Mouse (Mus musculus): ENCODE data around the gene Olfr488. TPM values are rescaled to one million over a fixed set of nuclear protein-coding genes. Genes with fewer than 3 reads are reported as not detected.
"Not testable (repeated sequence)": the region's sequence is repeated elsewhere in the genome, so short reads cannot be mapped to it uniquely, and the experiment has no call there.

Olfr488 gene
- not detected in 2 replicates for polyA plus RNA-seq (2015; fragmentation: Nextera tagmentation; extraction: Ambion mirVana)

DNA sequence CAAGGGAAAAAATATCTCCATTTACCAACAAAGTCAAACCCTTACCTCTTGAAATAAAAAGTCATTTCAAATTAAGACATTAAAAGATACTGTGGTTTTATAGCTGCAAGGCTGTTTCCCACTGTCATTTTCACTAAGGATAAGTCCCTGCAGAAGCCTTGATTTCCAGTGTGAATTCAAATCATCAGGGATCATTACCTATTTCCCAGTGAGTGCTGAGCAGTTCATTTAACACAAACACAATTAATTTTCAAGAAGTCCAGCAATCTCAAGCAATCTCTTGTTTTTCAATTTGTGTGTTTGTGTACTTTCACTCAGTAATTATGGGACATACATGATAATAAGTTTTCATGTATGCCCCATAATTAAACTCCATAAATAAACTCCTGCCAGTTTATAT lies at the start of gene Olfr488:
TSS of gene Olfr488 (minus strand) at position 101 of the 400 bp plus-strand sequence.
- no peak for ATAC-seq (ENCODE audit: insufficient number of reproducible peaks, insufficient read depth, low FRiP score, low TSS enrichment, low read depth)

DNA sequence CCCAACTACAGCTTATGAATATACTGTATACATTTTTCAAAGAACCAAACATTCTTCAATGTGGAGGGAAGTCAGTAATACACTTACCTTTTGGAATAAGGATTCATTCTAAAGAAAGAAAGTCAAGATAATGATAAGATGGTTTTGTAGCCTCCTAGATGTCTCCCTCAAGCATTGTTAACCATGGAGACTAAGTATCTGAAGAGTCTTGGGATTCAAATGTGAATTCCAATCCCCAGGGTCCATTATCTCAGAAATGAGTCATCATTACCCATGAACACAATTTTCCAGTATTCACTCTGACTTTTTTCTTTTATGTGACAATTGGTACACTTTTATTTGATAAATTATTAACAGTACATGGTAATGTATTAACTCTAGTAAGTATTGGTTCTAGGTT lies 30.7 kb upstream of the Olfr488 start, which contains the start of gene Olfr490:
TSS of gene Olfr490 (minus strand) at position 101 of the 400 bp plus-strand sequence.
- H3K4me3 ChIP-seq, result no peak within 1 kb of the TSS
- H3K27me3 ChIP-seq, result no peaks in the 10 kb centered on the region
- no peaks in the 10 kb centered on the region for H3K4me1 ChIP-seq
- H3K36me3 ChIP-seq, result no peaks in the 10 kb centered on the region
- ATAC-seq (ENCODE audit: insufficient number of reproducible peaks, insufficient read depth, low FRiP score, low TSS enrichment, low read depth), result no peak
- no peaks in the 10 kb centered on the region for H3K9me3 ChIP-seq
- no peak within 1 kb of the TSS for H3K27ac ChIP-seq
- no peak within 1 kb of the TSS for H3K9ac ChIP-seq
- no peak within 1 kb of the TSS for H3K4me2 ChIP-seq

More for the DNA sequence above, at the start of gene Olfr488:
- Histone ChIP-seq H3K9ac (no peak within 1 kb of the TSS), H3K4me2 (no peak within 1 kb of the TSS), H3K4me3 (no peak within 1 kb of the TSS), H3K27me3 (no peaks in the 10 kb centered on the region), H3K36me3 (no peaks in the 10 kb centered on the region), H3K4me1 (no peaks in the 10 kb centered on the region), H3K9me3 (no peaks in the 10 kb centered on the region), H3K27ac (no peak within 1 kb of the TSS)

DNA sequence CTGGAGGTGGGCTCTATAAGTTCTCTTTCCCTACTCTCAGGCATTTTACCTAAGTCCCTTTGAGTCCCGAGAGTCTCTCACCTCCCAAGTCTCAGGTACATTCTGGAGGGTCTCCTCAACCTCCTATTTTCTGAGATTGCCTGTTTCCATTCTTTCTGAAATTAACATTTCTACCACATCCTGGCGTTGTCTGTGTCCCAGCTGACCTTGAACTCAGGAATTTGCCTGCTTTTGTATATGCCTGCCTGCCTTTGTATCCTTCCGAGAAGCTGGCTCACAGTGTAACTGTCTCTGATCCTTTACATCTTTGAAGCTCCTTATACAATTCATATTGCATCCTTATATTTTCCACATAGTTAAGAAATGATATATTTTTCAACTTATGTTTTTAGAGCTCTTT lies 24.6 kb downstream of the Olfr488 start:
- Histone ChIP-seq H3K4me1 (no peaks in the 10 kb centered on the region), H3K9ac (no peak overlapping the region), H3K27ac (no peak overlapping the region), H3K4me3 (no peak overlapping the region), H3K36me3 (no peaks in the 10 kb centered on the region), H3K4me2 (no peak overlapping the region), H3K27me3 (no peaks in the 10 kb centered on the region), H3K9me3 (no peaks in the 10 kb centered on the region)
- no peak for ATAC-seq (ENCODE audit: insufficient number of reproducible peaks, insufficient read depth, low FRiP score, low TSS enrichment, low read depth)
- 78% methylated on average over 3 of the region's 3 CpGs for WGBS

DNA sequence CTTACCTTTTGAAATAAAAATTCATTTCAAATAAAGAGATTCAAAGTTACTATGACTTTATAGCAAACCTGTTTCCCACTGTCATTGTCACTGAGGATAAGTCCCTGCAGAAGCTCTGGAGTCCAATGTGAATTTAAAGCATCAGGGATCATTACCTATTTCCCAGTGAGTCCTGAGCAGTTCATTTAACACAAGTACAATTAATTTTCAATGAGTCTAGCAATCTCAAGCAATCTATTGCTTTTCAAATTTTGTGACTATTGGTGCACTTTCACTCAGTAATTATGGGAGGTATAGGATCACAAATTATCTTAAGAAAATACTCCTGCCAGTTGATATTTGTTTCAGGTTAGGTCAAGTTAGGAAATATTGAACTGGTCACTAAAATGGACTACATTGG lies 43.6 kb downstream of the Olfr488 start, which contains the start of gene Olfr487:
TSS of gene Olfr487 (minus strand) at position 101 of the 400 bp plus-strand sequence.
- not testable (repeated sequence) for H3K4me1 ChIP-seq; H3K9ac ChIP-seq; ATAC-seq (ENCODE audit: insufficient number of reproducible peaks, insufficient read depth, low FRiP score, low TSS enrichment, low read depth); H3K36me3 ChIP-seq; H3K4me3 ChIP-seq; H3K4me2 ChIP-seq; H3K27ac ChIP-seq; H3K9me3 ChIP-seq; H3K27me3 ChIP-seq

Other genes with a start within 250 kb of the Olfr488 start
- not detected in 2 replicates for gene Olfr478, start 224.4 kb downstream of the Olfr488 start, polyA plus RNA-seq (2015; fragmentation: Nextera tagmentation; extraction: Ambion mirVana)
- not detected in 2 replicates for gene Olfr479, start 207.7 kb downstream of the Olfr488 start, polyA plus RNA-seq (2015; fragmentation: Nextera tagmentation; extraction: Ambion mirVana)
- not detected in 2 replicates for gene Olfr480, start 191.0 kb downstream of the Olfr488 start, polyA plus RNA-seq (2015; fragmentation: Nextera tagmentation; extraction: Ambion mirVana)
- not detected in 2 replicates for gene Olfr481, start 178.5 kb downstream of the Olfr488 start, polyA plus RNA-seq (2015; fragmentation: Nextera tagmentation; extraction: Ambion mirVana)
- 0.26 TPM in 1 of 2 replicates, not detected in the other for gene Olfr482, start 160.8 kb downstream of the Olfr488 start, polyA plus RNA-seq (2015; fragmentation: Nextera tagmentation; extraction: Ambion mirVana)
- not detected in 2 replicates for gene Olfr483, start 157.5 kb downstream of the Olfr488 start, polyA plus RNA-seq (2015; fragmentation: Nextera tagmentation; extraction: Ambion mirVana)
- not detected in 2 replicates for gene Olfr484, start 130.9 kb downstream of the Olfr488 start, polyA plus RNA-seq (2015; fragmentation: Nextera tagmentation; extraction: Ambion mirVana)
- not detected in 2 replicates for gene Olfr485, start 98.5 kb downstream of the Olfr488 start, polyA plus RNA-seq (2015; fragmentation: Nextera tagmentation; extraction: Ambion mirVana)
- not detected in 2 replicates for gene Olfr486, start 85.6 kb downstream of the Olfr488 start, polyA plus RNA-seq (2015; fragmentation: Nextera tagmentation; extraction: Ambion mirVana)
- not detected in 2 replicates for gene Olfr487, start 43.7 kb downstream of the Olfr488 start, polyA plus RNA-seq (2015; fragmentation: Nextera tagmentation; extraction: Ambion mirVana)
- gene Olfr490, start 30.6 kb upstream of the Olfr488 start, polyA plus RNA-seq (2015; fragmentation: Nextera tagmentation; extraction: Ambion mirVana), result not detected in 2 replicates
- not detected in 2 replicates for gene Olfr491, start 55.1 kb upstream of the Olfr488 start, polyA plus RNA-seq (2015; fragmentation: Nextera tagmentation; extraction: Ambion mirVana)
- 0.30 TPM in 1 of 2 replicates, not detected in the other for gene Olfr492, start 65.3 kb upstream of the Olfr488 start, polyA plus RNA-seq (2015; fragmentation: Nextera tagmentation; extraction: Ambion mirVana)
- not detected in 2 replicates for gene Olfr493, start 88.6 kb upstream of the Olfr488 start, polyA plus RNA-seq (2015; fragmentation: Nextera tagmentation; extraction: Ambion mirVana)
- not detected in 2 replicates for gene Olfr494, start 107.0 kb upstream of the Olfr488 start, polyA plus RNA-seq (2015; fragmentation: Nextera tagmentation; extraction: Ambion mirVana)
- gene Olfr495, start 134.8 kb upstream of the Olfr488 start, polyA plus RNA-seq (2015; fragmentation: Nextera tagmentation; extraction: Ambion mirVana), result not detected in 2 replicates
- gene Olfr497, start 162.1 kb upstream of the Olfr488 start, polyA plus RNA-seq (2015; fragmentation: Nextera tagmentation; extraction: Ambion mirVana), result not detected in 2 replicates
- 0.11 TPM in 1 of 2 replicates, not detected in the other for gene Olfr498, start 207.0 kb upstream of the Olfr488 start, polyA plus RNA-seq (2015; fragmentation: Nextera tagmentation; extraction: Ambion mirVana)